Mouse (Mus musculus): ENCODE data around the gene 1810013L24Rik. TPM values are rescaled to one million over a fixed set of nuclear protein-coding genes. Genes with fewer than 3 reads are reported as not detected.
A peak's percentile ranks its signal among the peaks of the same experiment; 100 is the strongest.

1810013L24Rik gene
- polyA plus RNA-seq (2015; fragmentation: Nextera tagmentation; extraction: Ambion mirVana) = 13.3 and 17.8 TPM in 2 replicates

- under 1% methylated on average over 78 of the region's 80 CpGs for WGBS
- peak; percentile 97 for ATAC-seq (ENCODE audit: insufficient read depth, low FRiP score)
Measured at GRCm38 (mm10) chr16:8829564-8830359, at the start of gene 1810013L24Rik. Gene 1810013L24Rik, plus strand, starts transcription at chr16:8830100.

GRCm38 (mm10) chr16:8780187-8780586 lies 49.7 kb upstream of the 1810013L24Rik start:
- Histone ChIP-seq H3K27ac (ENCODE audit: low read length) (no peak overlapping the region), H3K9ac (ENCODE audit: low read length) (no peak overlapping the region), H3K4me3 (replicated peaks; ENCODE audit: low read length) (no peak overlapping the region), H3K9me3 (replicated peaks; ENCODE audit: control insufficient read depth, low read length) (no peaks in the 10 kb centered on the region), H3K4me1 (ENCODE audit: control insufficient read depth, insufficient read depth, low read length) (no peaks in the 10 kb centered on the region), H3K27me3 (ENCODE audit: control insufficient read depth, insufficient read depth, low read length) (no peaks in the 10 kb centered on the region), H3K4me2 (ENCODE audit: low read depth, low read length) (no peak overlapping the region), H3K36me3 (ENCODE audit: control insufficient read depth, insufficient read depth, low read length) (no peaks in the 10 kb centered on the region)
- no peak for ATAC-seq (ENCODE audit: insufficient read depth, low FRiP score)
- 67% methylated on average over 3 of the region's 3 CpGs for WGBS

More at GRCm38 (mm10) chr16:8829564-8830359, at the start of gene 1810013L24Rik:
- H3K9ac ChIP-seq (ENCODE audit: low read length) = peak within 1 kb of the TSS; percentile 100
- no peaks in the 10 kb centered on the region for H3K27me3 ChIP-seq (ENCODE audit: control insufficient read depth, insufficient read depth, low read length)
- peaks cover 15% of the 10 kb centered on the region for H3K4me1 ChIP-seq (ENCODE audit: control insufficient read depth, insufficient read depth, low read length)
- peak within 1 kb of the TSS; percentile 96 for H3K4me3 ChIP-seq (replicated peaks; ENCODE audit: low read length)
- peak within 1 kb of the TSS; percentile 97 for H3K27ac ChIP-seq (ENCODE audit: low read length)
- peak within 1 kb of the TSS; percentile 97 for H3K4me2 ChIP-seq (ENCODE audit: low read depth, low read length)
- H3K36me3 ChIP-seq (ENCODE audit: control insufficient read depth, insufficient read depth, low read length) = peaks cover 3% of the 10 kb centered on the region; the same call in 1 of the 2 replicates
- no peaks in the 10 kb centered on the region for H3K9me3 ChIP-seq (replicated peaks; ENCODE audit: control insufficient read depth, low read length)

- WGBS = 60% methylated on average over 6 of the region's 6 CpGs
- H3K4me3 ChIP-seq (replicated peaks; ENCODE audit: low read length) = no peak overlapping the region
- no peak overlapping the region for H3K4me2 ChIP-seq (ENCODE audit: low read depth, low read length)
- no peak for ATAC-seq (ENCODE audit: insufficient read depth, low FRiP score)
- no peak overlapping the region for H3K27ac ChIP-seq (ENCODE audit: low read length)
- H3K4me1 ChIP-seq (ENCODE audit: control insufficient read depth, insufficient read depth, low read length) = no peaks in the 10 kb centered on the region
- no peak overlapping the region for H3K9ac ChIP-seq (ENCODE audit: low read length)
- no peaks in the 10 kb centered on the region for H3K36me3 ChIP-seq (ENCODE audit: control insufficient read depth, insufficient read depth, low read length)
- H3K27me3 ChIP-seq (ENCODE audit: control insufficient read depth, insufficient read depth, low read length) = no peaks in the 10 kb centered on the region
- no peaks in the 10 kb centered on the region for H3K9me3 ChIP-seq (replicated peaks; ENCODE audit: control insufficient read depth, low read length)
Measured at GRCm38 (mm10) chr16:8781191-8781590, 48.7 kb upstream of the 1810013L24Rik start.

- Histone ChIP-seq H3K4me1 (ENCODE audit: control insufficient read depth, insufficient read depth, low read length) (no peaks in the 10 kb centered on the region), H3K36me3 (ENCODE audit: control insufficient read depth, insufficient read depth, low read length) (no peaks in the 10 kb centered on the region), H3K9ac (ENCODE audit: low read length) (no peak overlapping the region), H3K4me3 (replicated peaks; ENCODE audit: low read length) (no peak overlapping the region), H3K4me2 (ENCODE audit: low read depth, low read length) (no peak overlapping the region), H3K9me3 (replicated peaks; ENCODE audit: control insufficient read depth, low read length) (no peaks in the 10 kb centered on the region), H3K27ac (ENCODE audit: low read length) (no peak overlapping the region), H3K27me3 (ENCODE audit: control insufficient read depth, insufficient read depth, low read length) (no peaks in the 10 kb centered on the region)
- 86% methylated on average over 2 of the region's 2 CpGs for WGBS
- ATAC-seq (ENCODE audit: insufficient read depth, low FRiP score) = no peak
Measured at GRCm38 (mm10) chr16:8781660-8782059, 48.2 kb upstream of the 1810013L24Rik start.

- Histone ChIP-seq H3K36me3 (ENCODE audit: control insufficient read depth, insufficient read depth, low read length) (no peaks in the 10 kb centered on the region), H3K9me3 (replicated peaks; ENCODE audit: control insufficient read depth, low read length) (no peaks in the 10 kb centered on the region), H3K27ac (ENCODE audit: low read length) (no peak overlapping the region), H3K27me3 (ENCODE audit: control insufficient read depth, insufficient read depth, low read length) (no peaks in the 10 kb centered on the region), H3K9ac (ENCODE audit: low read length) (no peak overlapping the region), H3K4me3 (replicated peaks; ENCODE audit: low read length) (no peak overlapping the region), H3K4me2 (ENCODE audit: low read depth, low read length) (no peak overlapping the region), H3K4me1 (ENCODE audit: control insufficient read depth, insufficient read depth, low read length) (no peaks in the 10 kb centered on the region)
- 78% methylated on average over 16 of the region's 16 CpGs for WGBS
- ATAC-seq (ENCODE audit: insufficient read depth, low FRiP score) = no peak
Measured at GRCm38 (mm10) chr16:8783198-8783913, 46.5 kb upstream of the 1810013L24Rik start.

- Histone ChIP-seq H3K4me1 (ENCODE audit: control insufficient read depth, insufficient read depth, low read length) (no peaks in the 10 kb centered on the region), H3K4me3 (replicated peaks; ENCODE audit: low read length) (no peak overlapping the region), H3K9ac (ENCODE audit: low read length) (no peak overlapping the region), H3K9me3 (replicated peaks; ENCODE audit: control insufficient read depth, low read length) (no peaks in the 10 kb centered on the region), H3K27me3 (ENCODE audit: control insufficient read depth, insufficient read depth, low read length) (no peaks in the 10 kb centered on the region), H3K36me3 (ENCODE audit: control insufficient read depth, insufficient read depth, low read length) (no peaks in the 10 kb centered on the region), H3K4me2 (ENCODE audit: low read depth, low read length) (no peak overlapping the region), H3K27ac (ENCODE audit: low read length) (no peak overlapping the region)
- ATAC-seq (ENCODE audit: insufficient read depth, low FRiP score) = no peak
- WGBS = 51% methylated on average over 3 of the region's 3 CpGs
Measured at GRCm38 (mm10) chr16:8784753-8785152, 45.1 kb upstream of the 1810013L24Rik start.

- 83% methylated on average over 4 of the region's 4 CpGs for WGBS
- Histone ChIP-seq H3K9ac (ENCODE audit: low read length) (no peak overlapping the region), H3K36me3 (ENCODE audit: control insufficient read depth, insufficient read depth, low read length) (no peaks in the 10 kb centered on the region), H3K27ac (ENCODE audit: low read length) (no peak overlapping the region), H3K4me2 (ENCODE audit: low read depth, low read length) (no peak overlapping the region), H3K4me3 (replicated peaks; ENCODE audit: low read length) (no peak overlapping the region), H3K9me3 (replicated peaks; ENCODE audit: control insufficient read depth, low read length) (no peaks in the 10 kb centered on the region), H3K4me1 (ENCODE audit: control insufficient read depth, insufficient read depth, low read length) (no peaks in the 10 kb centered on the region), H3K27me3 (ENCODE audit: control insufficient read depth, insufficient read depth, low read length) (no peaks in the 10 kb centered on the region)
- ATAC-seq (ENCODE audit: insufficient read depth, low FRiP score) = no peak
Measured at GRCm38 (mm10) chr16:8790886-8791285, 39.0 kb upstream of the 1810013L24Rik start.

- WGBS = 92% methylated on average over 20 of the region's 20 CpGs
Measured at GRCm38 (mm10) chr16:8791949-8792557, 37.8 kb upstream of the 1810013L24Rik start, which contains the start of gene Usp7. Gene Usp7, minus strand, starts transcription at chr16:8792308.

GRCm38 (mm10) chr16:8794952-8795351 lies 34.9 kb upstream of the 1810013L24Rik start:
- no peak for ATAC-seq (ENCODE audit: insufficient read depth, low FRiP score)
- H3K27ac ChIP-seq (ENCODE audit: low read length) = no peak overlapping the region
- H3K4me1 ChIP-seq (ENCODE audit: control insufficient read depth, insufficient read depth, low read length) = no peaks in the 10 kb centered on the region
- no peaks in the 10 kb centered on the region for H3K27me3 ChIP-seq (ENCODE audit: control insufficient read depth, insufficient read depth, low read length)
- 0 out of 2 replicates have a peak, but pooled peaks cover under 1% of the 10 kb centered on the region for H3K9me3 ChIP-seq (replicated peaks; ENCODE audit: control insufficient read depth, low read length)
- no peak overlapping the region for H3K4me2 ChIP-seq (ENCODE audit: low read depth, low read length)
- no peak overlapping the region for H3K9ac ChIP-seq (ENCODE audit: low read length)
- H3K36me3 ChIP-seq (ENCODE audit: control insufficient read depth, insufficient read depth, low read length) = no peaks in the 10 kb centered on the region
- H3K4me3 ChIP-seq (replicated peaks; ENCODE audit: low read length) = no peak overlapping the region
- WGBS = 11% methylated on average over 3 of the region's 3 CpGs

More at GRCm38 (mm10) chr16:8791949-8792557, 37.8 kb upstream of the 1810013L24Rik start, which contains the start of gene Usp7:
- H3K4me3 ChIP-seq (replicated peaks; ENCODE audit: low read length) = no peak within 1 kb of the TSS
- no peaks in the 10 kb centered on the region for H3K4me1 ChIP-seq (ENCODE audit: control insufficient read depth, insufficient read depth, low read length)
- no peak within 1 kb of the TSS for H3K4me2 ChIP-seq (ENCODE audit: low read depth, low read length)
- no peaks in the 10 kb centered on the region for H3K36me3 ChIP-seq (ENCODE audit: control insufficient read depth, insufficient read depth, low read length)
- no peak for ATAC-seq (ENCODE audit: insufficient read depth, low FRiP score)
- no peak within 1 kb of the TSS for H3K9ac ChIP-seq (ENCODE audit: low read length)
- H3K27ac ChIP-seq (ENCODE audit: low read length) = no peak within 1 kb of the TSS
- H3K9me3 ChIP-seq (replicated peaks; ENCODE audit: control insufficient read depth, low read length) = no peaks in the 10 kb centered on the region
- H3K27me3 ChIP-seq (ENCODE audit: control insufficient read depth, insufficient read depth, low read length) = no peaks in the 10 kb centered on the region

Data from stomach, embryonic 16.5 days (tissue).